Mouse (Mus musculus): Measurements from ENCODE around the gene Prpf8. TPM values are rescaled to one million over a fixed set of nuclear protein-coding genes. Genes with fewer than 3 reads are reported as not detected.

Prpf8 gene
- polyA plus RNA-seq, 1 experiment from 2014 or later = 89.5 TPM

DNA sequence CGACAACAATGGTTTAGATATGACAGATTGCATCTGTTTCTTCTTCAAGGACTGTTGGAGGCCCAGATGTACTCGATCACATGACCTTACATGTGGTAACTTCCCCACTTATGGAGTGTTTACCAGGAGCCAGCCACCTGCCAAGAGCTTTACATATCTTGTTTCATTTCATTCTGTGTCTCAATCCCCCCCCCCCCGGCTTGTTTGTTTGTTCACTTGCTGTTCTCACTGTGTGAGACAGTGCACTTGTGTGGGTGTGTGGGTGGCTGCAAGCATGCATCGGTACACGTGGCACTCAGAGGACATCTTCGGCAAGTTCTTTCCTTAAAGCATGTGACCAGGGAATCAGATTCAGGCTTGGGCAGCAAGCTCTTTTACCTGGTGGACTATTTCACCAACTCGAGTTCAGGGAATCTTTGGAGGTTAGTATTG, 30.2 kb upstream of the Prpf8 start:
- H3K27me3 ChIP-seq (ENCODE audit: control insufficient read depth, insufficient read depth, low read length) = no peaks in the 10 kb centered on the region
- H3K27ac ChIP-seq (replicated peaks; ENCODE audit: low read depth, low read length) = no peak overlapping the region
- DNase-seq (no peak), ATAC-seq (ENCODE audit: low FRiP score, low TSS enrichment) (no peak)
- H3K4me3 ChIP-seq (replicated peaks; ENCODE audit: low read depth, low read length) = no peak overlapping the region
- WGBS = 91% methylated on average over 7 of the region's 7 CpGs
- H3K9ac ChIP-seq (replicated peaks; ENCODE audit: low read length) = no peak overlapping the region
- H3K36me3 ChIP-seq (ENCODE audit: control insufficient read depth, insufficient read depth, low read length) = no peaks in the 10 kb centered on the region; the same call in 1 of the 2 replicates
- H3K4me2 ChIP-seq (ENCODE audit: low read length) = no peak overlapping the region
- no peaks in the 10 kb centered on the region for H3K9me3 ChIP-seq (ENCODE audit: control insufficient read depth, low read length)
- peaks cover 19% of the 10 kb centered on the region for H3K4me1 ChIP-seq (ENCODE audit: control insufficient read depth, insufficient read depth, low read length)

DNA sequence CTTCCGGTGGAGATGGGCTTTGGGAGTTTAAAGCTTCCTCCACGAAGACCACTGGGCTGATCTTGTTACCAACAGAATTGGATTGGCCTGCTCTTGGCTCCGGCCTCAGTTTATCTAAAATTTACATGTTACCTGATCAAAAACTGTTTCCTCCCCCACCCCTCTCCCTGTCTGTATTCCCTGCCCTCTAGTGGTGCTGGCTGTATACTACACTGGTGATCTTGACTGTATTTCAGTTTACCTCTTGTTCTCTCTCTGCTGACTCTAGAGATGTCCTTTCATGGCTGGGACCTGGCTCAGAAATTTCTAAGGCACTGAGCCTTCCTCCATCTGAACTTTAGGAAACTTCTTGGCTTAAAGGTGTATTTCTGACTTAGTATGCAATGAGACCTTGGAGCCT, 28.4 kb upstream of the Prpf8 start:
- H3K27ac ChIP-seq (replicated peaks; ENCODE audit: low read depth, low read length) = no peak overlapping the region
- peak; percentile 64 for DNase-seq
- WGBS = 22% methylated on average over 3 of the region's 3 CpGs

DNA sequence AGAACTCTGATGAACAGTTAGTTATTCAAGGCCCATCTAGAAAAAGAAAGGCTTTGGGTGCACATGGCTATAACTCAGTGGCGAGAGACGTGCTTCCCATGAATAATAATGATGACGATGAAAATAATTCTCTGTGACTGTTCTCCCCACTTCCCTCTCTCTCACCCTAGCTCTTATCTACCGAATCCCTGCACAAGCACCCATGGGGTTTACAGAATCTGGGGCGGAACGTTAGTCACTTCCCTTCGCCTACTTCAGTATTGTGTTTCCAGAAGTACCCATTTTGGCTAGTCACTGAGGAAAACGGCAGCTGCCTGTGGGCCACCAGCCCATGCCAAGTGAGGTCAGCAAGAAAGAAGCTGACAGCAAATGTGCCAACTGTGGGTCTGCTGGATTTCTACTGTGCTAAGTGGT, 28.0 kb upstream of the Prpf8 start:
- peaks cover 31% of the 10 kb centered on the region for H3K4me1 ChIP-seq (ENCODE audit: control insufficient read depth, insufficient read depth, low read length)
- DNase-seq (no peak), ATAC-seq (ENCODE audit: low FRiP score, low TSS enrichment) (no peak)
- H3K36me3 ChIP-seq (ENCODE audit: control insufficient read depth, insufficient read depth, low read length) = no peaks in the 10 kb centered on the region
- 79% methylated on average over 8 of the region's 8 CpGs for WGBS
- no peak overlapping the region for H3K4me3 ChIP-seq (replicated peaks; ENCODE audit: low read depth, low read length)
- H3K9ac ChIP-seq (replicated peaks; ENCODE audit: low read length) = no peak overlapping the region
- H3K4me2 ChIP-seq (ENCODE audit: low read length) = no peak overlapping the region
- no peaks in the 10 kb centered on the region for H3K27me3 ChIP-seq (ENCODE audit: control insufficient read depth, insufficient read depth, low read length)
- H3K27ac ChIP-seq (replicated peaks; ENCODE audit: low read depth, low read length) = no peak overlapping the region
- no peaks in the 10 kb centered on the region for H3K9me3 ChIP-seq (ENCODE audit: control insufficient read depth, low read length)

More for the DNA sequence above, 28.4 kb upstream of the Prpf8 start:
- Histone ChIP-seq H3K4me2 (ENCODE audit: low read length) (no peak overlapping the region), H3K9me3 (ENCODE audit: control insufficient read depth, low read length) (no peaks in the 10 kb centered on the region), H3K27me3 (ENCODE audit: control insufficient read depth, insufficient read depth, low read length) (no peaks in the 10 kb centered on the region), H3K4me3 (replicated peaks; ENCODE audit: low read depth, low read length) (no peak overlapping the region), H3K36me3 (ENCODE audit: control insufficient read depth, insufficient read depth, low read length) (no peaks in the 10 kb centered on the region), H3K9ac (replicated peaks; ENCODE audit: low read length) (no peak overlapping the region), H3K4me1 (ENCODE audit: control insufficient read depth, insufficient read depth, low read length) (peaks cover 33% of the 10 kb centered on the region)
- no peak for ATAC-seq (ENCODE audit: low FRiP score, low TSS enrichment)

DNA sequence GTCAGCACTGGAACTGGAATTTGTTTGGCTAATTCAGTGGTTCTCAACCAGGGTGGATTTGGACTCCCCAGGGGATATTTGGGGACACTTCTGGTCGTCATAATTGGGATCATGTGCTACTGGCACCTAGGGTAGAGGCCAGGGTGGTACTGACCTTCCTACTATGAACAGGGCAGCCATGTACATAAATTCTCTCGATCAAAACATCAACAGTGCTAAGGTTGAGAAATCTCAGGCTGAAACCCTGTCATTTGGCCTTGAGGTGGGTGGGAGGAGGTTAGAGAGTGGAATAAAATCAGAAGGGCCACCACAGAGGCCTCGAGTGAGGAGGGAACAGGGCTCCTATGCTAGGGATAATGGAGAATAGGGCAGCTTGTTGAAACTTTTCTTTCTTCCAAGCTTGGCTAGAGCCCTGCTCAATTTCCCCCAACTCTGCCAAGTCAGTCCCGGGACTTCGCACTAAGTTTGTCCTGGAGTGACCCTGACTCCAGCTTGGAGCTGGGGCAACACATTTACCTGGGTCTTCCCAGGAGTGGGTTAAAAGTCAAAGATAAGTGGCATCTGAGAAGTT, 27.4 kb upstream of the Prpf8 start:
- Histone ChIP-seq H3K4me2 (ENCODE audit: low read length) (no peak overlapping the region), H3K27me3 (ENCODE audit: control insufficient read depth, insufficient read depth, low read length) (no peaks in the 10 kb centered on the region), H3K36me3 (ENCODE audit: control insufficient read depth, insufficient read depth, low read length) (no peaks in the 10 kb centered on the region), H3K9ac (replicated peaks; ENCODE audit: low read length) (no peak overlapping the region), H3K9me3 (ENCODE audit: control insufficient read depth, low read length) (no peaks in the 10 kb centered on the region), H3K27ac (replicated peaks; ENCODE audit: low read depth, low read length) (no peak overlapping the region), H3K4me3 (replicated peaks; ENCODE audit: low read depth, low read length) (no peak overlapping the region), H3K4me1 (ENCODE audit: control insufficient read depth, insufficient read depth, low read length) (peaks cover 27% of the 10 kb centered on the region)
- no peak for DNase-seq
- 79% methylated on average over 5 of the region's 5 CpGs for WGBS
- ATAC-seq (ENCODE audit: low FRiP score, low TSS enrichment) = no peak

GRCm38 (mm10) chr11:75459751-75460102, 26.9 kb upstream of the Prpf8 start:
- DNase-seq (no peak), ATAC-seq (ENCODE audit: low FRiP score, low TSS enrichment) (no peak)
- Histone ChIP-seq H3K4me3 (replicated peaks; ENCODE audit: low read depth, low read length) (no peak overlapping the region), H3K9ac (replicated peaks; ENCODE audit: low read length) (no peak overlapping the region), H3K27ac (replicated peaks; ENCODE audit: low read depth, low read length) (0 out of 2 replicates have a peak overlapping the region, but pooled peaks have one; percentile 73), H3K4me1 (ENCODE audit: control insufficient read depth, insufficient read depth, low read length) (peaks cover 26% of the 10 kb centered on the region), H3K27me3 (ENCODE audit: control insufficient read depth, insufficient read depth, low read length) (no peaks in the 10 kb centered on the region), H3K9me3 (ENCODE audit: control insufficient read depth, low read length) (no peaks in the 10 kb centered on the region), H3K4me2 (ENCODE audit: low read length) (peak overlapping the region; percentile 68), H3K36me3 (ENCODE audit: control insufficient read depth, insufficient read depth, low read length) (no peaks in the 10 kb centered on the region)
- 24% methylated on average over 5 of the region's 5 CpGs for WGBS

- Histone ChIP-seq H3K27ac (replicated peaks; ENCODE audit: low read depth, low read length) (peak overlapping the region; percentile 73), H3K4me2 (ENCODE audit: low read length) (peak overlapping the region; percentile 68), H3K36me3 (ENCODE audit: control insufficient read depth, insufficient read depth, low read length) (peaks cover 5% of the 10 kb centered on the region), H3K4me3 (replicated peaks; ENCODE audit: low read depth, low read length) (peak overlapping the region; percentile 75), H3K4me1 (ENCODE audit: control insufficient read depth, insufficient read depth, low read length) (peaks cover 21% of the 10 kb centered on the region), H3K27me3 (ENCODE audit: control insufficient read depth, insufficient read depth, low read length) (no peaks in the 10 kb centered on the region), H3K9me3 (ENCODE audit: control insufficient read depth, low read length) (no peaks in the 10 kb centered on the region), H3K9ac (replicated peaks; ENCODE audit: low read length) (peak overlapping the region; percentile 1; the same call in 1 of the 2 replicates)
- peak; percentile 88 for DNase-seq
- WGBS = 2% methylated on average over 19 of the region's 19 CpGs
- ATAC-seq (ENCODE audit: low FRiP score, low TSS enrichment) = no peak
Observed at GRCm38 (mm10) chr11:75460103-75460843, 26.3 kb upstream of the Prpf8 start.

- Histone ChIP-seq H3K9ac (replicated peaks; ENCODE audit: low read length) (peak within 1 kb of the TSS; percentile 62), H3K27me3 (ENCODE audit: control insufficient read depth, insufficient read depth, low read length) (no peaks in the 10 kb centered on the region), H3K9me3 (ENCODE audit: control insufficient read depth, low read length) (no peaks in the 10 kb centered on the region), H3K36me3 (ENCODE audit: control insufficient read depth, insufficient read depth, low read length) (peaks cover 13% of the 10 kb centered on the region), H3K4me3 (replicated peaks; ENCODE audit: low read depth, low read length) (peak within 1 kb of the TSS; percentile 75), H3K4me1 (ENCODE audit: control insufficient read depth, insufficient read depth, low read length) (peaks cover 21% of the 10 kb centered on the region), H3K27ac (replicated peaks; ENCODE audit: low read depth, low read length) (peak within 1 kb of the TSS; percentile 73), H3K4me2 (ENCODE audit: low read length) (peak within 1 kb of the TSS; percentile 96)
- under 1% methylated on average over 46 of the region's 46 CpGs for WGBS
- peak; percentile 100 for DNase-seq
- ATAC-seq (ENCODE audit: low FRiP score, low TSS enrichment) = peak; percentile 97
Observed at GRCm38 (mm10) chr11:75460844-75461742, 25.5 kb upstream of the Prpf8 start, which contains the start of gene Tlcd2. Gene Tlcd2 (plus strand): TSS chr11:75461715.

DNA sequence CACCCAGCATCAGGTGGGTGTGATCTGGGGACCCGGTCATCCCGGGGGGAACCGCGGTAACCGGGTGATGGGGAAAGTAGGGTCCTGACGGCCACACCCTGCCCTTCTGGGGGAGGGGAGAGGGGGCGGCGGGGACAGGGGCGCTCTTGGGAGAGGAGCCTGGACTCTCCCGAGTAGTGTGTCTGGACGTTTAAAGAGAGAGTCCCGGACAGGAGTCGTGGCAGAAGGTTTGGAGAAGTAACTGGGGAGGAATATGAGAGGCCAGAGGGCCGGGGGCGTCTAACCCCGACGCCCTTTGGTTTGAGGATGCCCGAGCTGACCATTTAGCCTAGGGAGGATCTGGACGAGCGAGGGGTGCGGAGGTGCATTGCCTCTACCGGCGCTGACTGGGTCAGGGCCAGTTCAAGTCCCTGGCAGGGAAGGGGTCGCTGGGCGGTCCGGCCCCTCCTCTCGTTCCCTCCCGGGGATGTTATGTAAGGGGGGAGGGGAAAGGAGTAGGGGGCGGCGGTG, 24.8 kb upstream of the Prpf8 start:
- Histone ChIP-seq H3K4me2 (ENCODE audit: low read length) (peak overlapping the region; percentile 96), H3K4me1 (ENCODE audit: control insufficient read depth, insufficient read depth, low read length) (peaks cover 21% of the 10 kb centered on the region), H3K27me3 (ENCODE audit: control insufficient read depth, insufficient read depth, low read length) (no peaks in the 10 kb centered on the region), H3K9me3 (ENCODE audit: control insufficient read depth, low read length) (no peaks in the 10 kb centered on the region), H3K36me3 (ENCODE audit: control insufficient read depth, insufficient read depth, low read length) (peaks cover 13% of the 10 kb centered on the region), H3K4me3 (replicated peaks; ENCODE audit: low read depth, low read length) (peak overlapping the region; percentile 75), H3K9ac (replicated peaks; ENCODE audit: low read length) (peak overlapping the region; percentile 62), H3K27ac (replicated peaks; ENCODE audit: low read depth, low read length) (peak overlapping the region; percentile 49; the same call in 1 of the 2 replicates)
- under 1% methylated on average over 30 of the region's 30 CpGs for WGBS
- peak; percentile 44; the same call in 1 of the 2 replicates for ATAC-seq (ENCODE audit: low FRiP score, low TSS enrichment)
- DNase-seq = peak; percentile 10
